ENCODE assay signal across 21 mouse cellular contexts in genomic region chr17:83359934-83360333, GRCm38 (mm10).
"Had no signal": no experiment of that assay in that cellular context is flagged by ENCODE, and none has a peak within 500 bp of the region (broad histone marks: within the 10 kb centered on the region; RNA-seq: fewer than 3 reads in every experiment).

No protein-coding gene starts in this region.

- ATAC-seq: midbrain, embryonic 13.5 days; midbrain, embryonic 16.5 days had no signal

- H3K9ac ChIP-seq: kidney, embryonic 15.5 days; limb, embryonic 12.5 days; limb, embryonic 15.5 days; liver, embryonic 14.5 days; midbrain, embryonic 13.5 days; neural tube, embryonic 13.5 days had no signal

- H3K4me1 ChIP-seq: midbrain, embryonic 13.5 days had no signal

- H3K9me3 ChIP-seq: kidney, embryonic 15.5 days; limb, embryonic 12.5 days; limb, embryonic 15.5 days; megakaryocyte, embryonic 14.5 days; midbrain, embryonic 10.5 days; midbrain, embryonic 13.5 days; neural tube, embryonic 13.5 days had no signal

- H3K4me3 ChIP-seq: kidney, embryonic 15.5 days; limb, embryonic 12.5 days; limb, embryonic 15.5 days; megakaryocyte, embryonic 14.5 days; midbrain, embryonic 10.5 days; midbrain, embryonic 13.5 days; myocyte; neural tube, embryonic 13.5 days had no signal

- H3K4me2 ChIP-seq: kidney, embryonic 15.5 days; limb, embryonic 12.5 days; limb, embryonic 15.5 days; liver, embryonic 11.5 days; midbrain, embryonic 13.5 days; neural tube, embryonic 13.5 days had no signal

- DNase-seq: kidney, adult 11 months; kidney, adult 8-10 months; kidney, postnatal 10 days; kidney, postnatal 36 days; left cerebral cortex, postnatal 4 days; lung, adult 2 months; lung, postnatal 36 days; retina, postnatal 1 day; thymus, adult 18-20 months; thymus, postnatal 36 days had no signal

- H3K27me3 ChIP-seq: kidney, embryonic 15.5 days; limb, embryonic 12.5 days; limb, embryonic 15.5 days; megakaryocyte, embryonic 14.5 days; midbrain, embryonic 13.5 days; neural tube, embryonic 13.5 days had no signal

- H3K27ac ChIP-seq: kidney, embryonic 15.5 days; limb, embryonic 12.5 days; limb, embryonic 15.5 days; liver, embryonic 14.5 days; midbrain, embryonic 10.5 days; midbrain, embryonic 13.5 days; neural tube, embryonic 13.5 days had no signal

- H3K36me3 ChIP-seq: kidney, embryonic 15.5 days; limb, embryonic 12.5 days; limb, embryonic 15.5 days; midbrain, embryonic 10.5 days; midbrain, embryonic 13.5 days; neural tube, embryonic 13.5 days had no signal
